Mouse (Mus musculus) bone marrow, adult 2 months (tissue): ENCODE measurements around the gene Lrrc66. TPM values are rescaled to one million over a fixed set of nuclear protein-coding genes. Genes with fewer than 3 reads are reported as not detected.

Source experiments
- H3K27ac ChIP-seq: fragments of 200-500 bp; 2 replicates; pipeline ENCODE4 v1.5.1; 2012; ENCODE audit warnings: low read depth, mild to moderate bottlenecking, control low read depth, inconsistent platforms, low read length; ENCODE audit not compliant: control insufficient read depth, poor library complexity, insufficient read depth
- H3K4me1 ChIP-seq: fragments of 200-500 bp; 2 replicates; pipeline ENCODE4 v1.6.1; 2011; ENCODE audit warnings: low read length; ENCODE audit not compliant: control insufficient read depth, insufficient read depth
- H3K4me3 ChIP-seq: fragments of 200-500 bp; replicated peaks from 2 replicates; pipeline ENCODE3; 2011; ENCODE audit warnings: mild to moderate bottlenecking, low read depth, low read length, control low read depth; ENCODE audit not compliant: control insufficient read depth
- CTCF ChIP-seq: fragments of 200-500 bp; IDR thresholded peaks from 2 replicates; pipeline ENCODE4 v1.5.1; 2011; ENCODE audit warnings: low read length, control low read depth; ENCODE audit not compliant: control insufficient read depth, insufficient read depth
- POLR2A ChIP-seq: fragments of 200-500 bp; IDR thresholded peaks from 2 replicates; pipeline ENCODE4 v1.6.1; 2011; ENCODE audit warnings: low read depth, mild to moderate bottlenecking, control low read depth, low read length, borderline replicate concordance; ENCODE audit not compliant: control insufficient read depth
- WGBS: fragments of 180-500 bp; shearing (Covaris S2); methylation state at CpG from one replicate; pipeline ENCODE4 v1.1.7; 2018; 5-methylcytosine and 5-hydroxymethylcytosine counted together
- polyA plus RNA-seq: library from polyadenylated mRNA; stranded (reverse); fragments of >200 nt; gene quantifications from 2 replicates; pipeline ENCODE4 v1.2.4, GENCODE M21; 2011; ENCODE audit warnings: low replicate concordance; ENCODE audit not compliant: missing spikeins, insufficient read depth, insufficient read length

Lrrc66 gene
- polyA plus RNA-seq, 1 experiment: 2.8 TPM

- H3K27ac ChIP-seq: no peak within 1 kb of the TSS
- H3K4me1 ChIP-seq: no peaks in the 10 kb centered on the region; the same call in 1 of the 2 replicates
- WGBS: under 1% methylated on average over 62 of the region's 62 CpGs
- H3K4me3 ChIP-seq: peak within 1 kb of the TSS; percentile 68
- no peak for TF ChIP-seq POLR2A
- no peak for TF ChIP-seq CTCF
These were observed 15.1 kb upstream of the Lrrc66 start, which contains the start of gene Sgcb for GRCm38 (mm10) chr5:73647261-73647900. Gene Sgcb, minus strand, starts transcription at chr5:73647790.

DNA sequence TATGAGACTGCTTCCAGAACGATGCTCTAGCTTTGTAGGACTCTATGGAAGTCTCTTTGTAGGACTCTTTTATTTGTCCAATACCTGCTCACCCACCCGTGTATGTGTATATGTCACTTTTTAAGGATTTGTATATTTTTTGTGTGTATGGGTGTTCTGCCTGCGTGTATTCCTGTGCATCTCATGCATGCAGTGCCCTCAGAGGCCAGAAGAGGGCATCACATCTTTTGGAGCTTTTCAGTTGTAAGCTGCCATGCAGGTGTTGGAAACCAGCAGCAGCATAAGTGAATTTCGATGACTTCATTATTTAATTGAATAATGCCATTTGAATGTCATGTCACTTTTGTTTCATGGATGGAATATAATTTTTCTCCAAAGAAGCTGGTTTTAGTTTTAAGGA is 9.8 kb upstream of the Lrrc66 start:
- 73% methylated on average over 4 of the region's 4 CpGs for WGBS

GRCm38 (mm10) chr5:73641058-73641457 is 8.7 kb upstream of the Lrrc66 start:
- Histone ChIP-seq H3K27ac (no peak overlapping the region), H3K4me1 (no peaks in the 10 kb centered on the region; the same call in 1 of the 2 replicates), H3K4me3 (no peak overlapping the region)
- WGBS: 71% methylated on average over 3 of the region's 3 CpGs
- TF ChIP-seq POLR2A (no peak), CTCF (no peak)

More for the DNA sequence above, 9.8 kb upstream of the Lrrc66 start:
- H3K4me3 ChIP-seq: no peak overlapping the region
- H3K4me1 ChIP-seq: no peaks in the 10 kb centered on the region; the same call in 1 of the 2 replicates
- TF ChIP-seq CTCF (peak; percentile 40), POLR2A (no peak)
- H3K27ac ChIP-seq: no peak overlapping the region

DNA sequence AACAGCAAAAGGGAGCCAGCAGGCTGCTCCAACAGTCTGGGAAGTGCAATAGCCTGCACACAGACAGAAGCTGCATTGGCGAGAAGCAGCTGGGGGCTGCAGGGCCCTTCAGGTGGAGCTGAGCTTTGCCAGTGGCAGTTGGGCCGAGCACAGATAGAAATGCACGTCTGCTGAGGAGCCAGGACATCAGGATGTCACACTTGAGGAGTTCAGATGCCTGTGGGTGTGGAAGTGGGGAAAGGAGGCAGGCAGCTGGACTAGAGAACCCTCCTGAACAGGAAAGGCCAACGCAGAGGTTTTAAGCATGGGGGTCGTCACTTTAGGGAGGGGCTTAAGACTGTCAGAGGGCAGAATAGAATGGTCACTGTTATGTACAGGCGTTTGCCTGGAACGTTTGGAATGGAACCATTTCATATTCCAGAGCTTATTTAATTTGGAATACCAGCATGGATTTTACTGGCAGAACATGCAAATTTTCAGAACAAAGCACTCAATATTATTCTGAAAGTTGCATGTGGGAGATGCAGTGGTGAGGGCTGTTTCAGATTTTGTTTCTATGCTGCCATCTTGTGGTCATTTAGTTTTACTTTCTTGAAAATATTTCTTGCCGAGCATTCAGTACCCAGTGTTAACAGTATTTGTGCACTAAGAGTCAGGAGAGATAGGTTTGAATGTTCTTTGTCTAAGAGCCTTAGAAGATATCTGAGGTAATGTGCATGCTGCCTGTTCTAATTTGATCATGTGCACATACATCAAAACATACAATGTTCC is 5.2 kb upstream of the Lrrc66 start:
- WGBS: 55% methylated on average over 8 of the region's 8 CpGs
- Histone ChIP-seq H3K27ac (no peak overlapping the region), H3K4me3 (peak overlapping the region; percentile 11), H3K4me1 (no peaks in the 10 kb centered on the region; the same call in 1 of the 2 replicates)
- TF ChIP-seq CTCF (no peak), POLR2A (no peak)

- TF ChIP-seq CTCF: peak; percentile 72
- no peak for TF ChIP-seq POLR2A
- WGBS: 51% methylated on average over 8 of the region's 8 CpGs
- no peak overlapping the region for H3K27ac ChIP-seq
- no peak overlapping the region for H3K4me3 ChIP-seq
- H3K4me1 ChIP-seq: no peaks in the 10 kb centered on the region; the same call in 1 of the 2 replicates
These were observed 815 bp upstream of the Lrrc66 start for GRCm38 (mm10) chr5:73633141-73633540.

- no peak overlapping the region for H3K27ac ChIP-seq
- H3K4me1 ChIP-seq: no peaks in the 10 kb centered on the region; the same call in 1 of the 2 replicates
- TF ChIP-seq POLR2A (no peak), CTCF (no peak)
- no peak overlapping the region for H3K4me3 ChIP-seq
- WGBS: 58% methylated on average over 10 of the region's 10 CpGs
These were observed 1.2 kb downstream of the Lrrc66 start for GRCm38 (mm10) chr5:73631001-73631558.

- H3K27ac ChIP-seq: no peak overlapping the region
- no peak for TF ChIP-seq CTCF
- TF ChIP-seq POLR2A: no peak
- H3K4me1 ChIP-seq: no peaks in the 10 kb centered on the region; the same call in 1 of the 2 replicates
- H3K4me3 ChIP-seq: no peak overlapping the region
- WGBS: 4% methylated on average over 5 of the region's 5 CpGs
These were observed 2.2 kb downstream of the Lrrc66 start for GRCm38 (mm10) chr5:73630141-73630540.

- TF ChIP-seq POLR2A (no peak), CTCF (no peak)
- WGBS: 88% methylated on average over 15 of the region's 15 CpGs
- Histone ChIP-seq H3K4me3 (no peak overlapping the region), H3K27ac (no peak overlapping the region), H3K4me1 (no peaks in the 10 kb centered on the region; the same call in 1 of the 2 replicates)
These were observed 4.3 kb downstream of the Lrrc66 start for GRCm38 (mm10) chr5:73627991-73628390.
